Mouse (Mus musculus) heart, adult 2 months (tissue): ENCODE measurements around the gene Sec31b. TPM values are rescaled to one million over a fixed set of nuclear protein-coding genes. Genes with fewer than 3 reads are reported as not detected.

Experiments
- DNase-seq, 2 experiments: peaks; one replicate each; pipeline ENCODE4 v3.0.0; 2021
- H3K27ac ChIP-seq: fragments of 200-600 bp; 2 replicates; pipeline ENCODE4 v1.8.1; 2022
- H3K27me3 ChIP-seq: fragments of 200-500 bp; 2 replicates; pipeline ENCODE4 v1.6.1; 2012; ENCODE audit warnings: mild to moderate bottlenecking, low read length, inconsistent platforms, mixed read lengths; ENCODE audit not compliant: control insufficient read depth, insufficient read depth
- H3K36me3 ChIP-seq: fragments of 200-500 bp; 2 replicates; pipeline ENCODE4 v1.6.1; 2012; ENCODE audit warnings: low read length, inconsistent platforms; ENCODE audit not compliant: control insufficient read depth, insufficient read depth
- H3K4me1 ChIP-seq: fragments of 200-500 bp; 2 replicates; pipeline ENCODE4 v1.6.1; 2011; ENCODE audit warnings: low read length; ENCODE audit not compliant: control insufficient read depth, insufficient read depth
- H3K4me3 ChIP-seq: fragments of 200-600 bp; 2 replicates; pipeline ENCODE4 v1.8.1; 2022
- H3K79me2 ChIP-seq: fragments of 200-500 bp; replicated peaks from 2 replicates; pipeline ENCODE4 v1.6.1; 2012; ENCODE audit warnings: mild to moderate bottlenecking, inconsistent platforms, low read length, moderate library complexity, mixed read lengths; ENCODE audit not compliant: control insufficient read depth, insufficient read depth
- H3K9ac ChIP-seq: fragments of 200-500 bp; 2 replicates; pipeline ENCODE4 v1.6.1; 2012; ENCODE audit warnings: low read depth, mild to moderate bottlenecking, control low read depth, inconsistent platforms, low read length, mixed read lengths
- CTCF ChIP-seq: fragments of 200-600 bp; IDR thresholded peaks from 2 replicates; pipeline ENCODE4 v1.8.1; 2022; ENCODE audit warnings: antibody characterized with exemption, mild to moderate bottlenecking, moderate library complexity
- EP300 ChIP-seq: fragments of 200-500 bp; IDR thresholded peaks from 2 replicates; pipeline ENCODE4 v1.6.1; 2011; ENCODE audit warnings: low read depth, low read length, control low read depth; ENCODE audit not compliant: insufficient read depth
- POLR2A ChIP-seq: fragments of 200-500 bp; IDR thresholded peaks from 2 replicates; pipeline ENCODE4 v1.6.1; 2011; ENCODE audit warnings: mild to moderate bottlenecking, low read depth, low read length, control low read depth; ENCODE audit not compliant: insufficient read depth
- WGBS: fragments of 180-500 bp; shearing (Covaris S2); methylation state at CpG from one replicate; pipeline ENCODE4 v1.1.7; 2018; 5-methylcytosine and 5-hydroxymethylcytosine counted together
- intact Hi-C: fragments of 180-260 bp; cut with DNase I; formaldehyde crosslinking; loops from one replicate; pipeline ENCODE4 v1.15.1; 2025
- polyA plus RNA-seq: library from polyadenylated mRNA; depleted of rRNA; stranded (reverse); fragments of >200 nt; gene quantifications from 2 replicates; pipeline ENCODE4 v1.2.3, GENCODE M21; 2012
- total RNA-seq, 2 experiments: library from RNA; stranded (reverse); gene quantifications; 2 replicates each; pipeline ENCODE4 v1.2.3; 2021

The Sec31b gene
- total and polyA plus RNA-seq, 3 experiments = 8.4 to 16.9 (median 10.5) TPM

DNA sequence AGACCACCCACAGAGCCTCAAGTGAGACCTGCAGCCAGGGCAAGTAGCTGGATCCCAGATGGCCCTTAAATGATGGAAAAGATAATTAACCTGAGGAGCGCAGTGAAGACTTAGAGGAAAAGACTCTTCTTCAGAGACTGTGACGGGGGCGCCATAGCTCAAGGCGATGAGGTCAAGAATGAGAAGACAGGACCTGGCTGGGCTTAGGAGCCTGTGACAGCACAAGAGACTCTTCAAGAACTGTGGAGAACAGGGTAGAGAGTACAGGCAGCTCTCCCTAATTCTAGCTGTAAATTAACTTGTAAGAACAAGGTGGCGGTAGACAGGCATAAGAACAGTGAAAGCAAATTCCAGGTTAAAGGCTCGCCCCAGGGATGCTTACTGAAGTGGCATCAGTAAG, 43.7 kb downstream of the Sec31b start:
- Histone ChIP-seq H3K79me2 (no peaks in the 10 kb centered on the region), H3K27me3 (no peaks in the 10 kb centered on the region), H3K9ac (no peak overlapping the region), H3K4me3 (no peak overlapping the region), H3K27ac (no peak overlapping the region), H3K4me1 (no peaks in the 10 kb centered on the region), H3K36me3 (no peaks in the 10 kb centered on the region)
- no peak for DNase-seq
- intact Hi-C loops = no loop called here
- no peak for TF ChIP-seq POLR2A
- no peak for TF ChIP-seq CTCF
- no peak for TF ChIP-seq EP300
- 77% methylated on average over 6 of the region's 6 CpGs for WGBS

DNA sequence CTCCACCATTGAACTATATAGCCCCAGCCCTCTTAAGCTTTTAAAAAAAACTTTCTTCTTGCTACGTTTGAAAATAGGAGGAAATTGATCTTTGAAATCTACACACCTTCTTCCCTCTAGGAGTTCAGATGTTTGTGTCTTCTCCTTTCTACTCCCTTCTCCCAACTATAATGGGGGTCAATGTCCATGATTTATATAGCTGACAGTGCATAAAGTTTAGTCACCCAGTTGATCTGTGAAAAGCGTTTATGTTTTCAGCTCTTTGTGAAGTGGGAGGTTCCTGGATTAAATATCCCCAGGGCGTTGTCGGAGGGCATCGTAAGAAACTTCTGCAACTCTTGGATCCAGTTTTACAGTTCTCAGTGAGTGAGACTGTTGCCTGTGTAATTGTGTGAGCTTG, 45.4 kb downstream of the Sec31b start:
- no peaks in the 10 kb centered on the region for H3K79me2 ChIP-seq
- H3K27ac ChIP-seq = no peak overlapping the region
- H3K4me1 ChIP-seq = no peaks in the 10 kb centered on the region
- H3K9ac ChIP-seq = no peak overlapping the region
- no peaks in the 10 kb centered on the region for H3K27me3 ChIP-seq
- intact Hi-C loops = no loop called here
- no peaks in the 10 kb centered on the region for H3K36me3 ChIP-seq
- no peak for DNase-seq
- TF ChIP-seq CTCF = no peak
- TF ChIP-seq POLR2A = no peak
- TF ChIP-seq EP300 = no peak
- no peak overlapping the region for H3K4me3 ChIP-seq
- 73% methylated on average over 5 of the region's 5 CpGs for WGBS

DNA sequence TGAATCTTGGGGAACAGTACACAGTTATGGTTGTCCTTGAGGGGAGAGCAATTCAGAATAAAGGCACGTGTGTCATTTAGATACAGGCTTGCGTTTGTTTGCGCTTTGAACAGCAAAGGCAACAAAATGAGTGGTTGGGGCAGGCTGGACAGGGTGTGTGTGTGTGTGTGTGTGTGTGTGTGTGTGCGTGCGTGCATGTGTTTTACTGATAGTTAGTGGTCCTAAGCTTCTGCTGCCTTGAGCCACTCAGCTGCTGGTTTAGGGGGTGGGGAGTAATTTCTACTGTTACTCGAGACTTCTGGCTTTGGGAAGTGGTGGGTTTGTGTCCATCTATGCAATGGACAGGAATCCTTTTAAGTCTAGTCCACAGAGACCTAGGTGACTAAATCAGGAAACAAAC, 46.7 kb downstream of the Sec31b start:
- H3K36me3 ChIP-seq = no peaks in the 10 kb centered on the region
- intact Hi-C loops = no loop called here
- no peak overlapping the region for H3K4me3 ChIP-seq
- TF ChIP-seq CTCF = no peak
- TF ChIP-seq EP300 = no peak
- TF ChIP-seq POLR2A = no peak
- H3K4me1 ChIP-seq = no peaks in the 10 kb centered on the region
- H3K79me2 ChIP-seq = no peaks in the 10 kb centered on the region
- WGBS = 62% methylated on average over 6 of the region's 6 CpGs
- H3K9ac ChIP-seq = no peak overlapping the region
- no peaks in the 10 kb centered on the region for H3K27me3 ChIP-seq
- no peak for DNase-seq
- no peak overlapping the region for H3K27ac ChIP-seq

DNA sequence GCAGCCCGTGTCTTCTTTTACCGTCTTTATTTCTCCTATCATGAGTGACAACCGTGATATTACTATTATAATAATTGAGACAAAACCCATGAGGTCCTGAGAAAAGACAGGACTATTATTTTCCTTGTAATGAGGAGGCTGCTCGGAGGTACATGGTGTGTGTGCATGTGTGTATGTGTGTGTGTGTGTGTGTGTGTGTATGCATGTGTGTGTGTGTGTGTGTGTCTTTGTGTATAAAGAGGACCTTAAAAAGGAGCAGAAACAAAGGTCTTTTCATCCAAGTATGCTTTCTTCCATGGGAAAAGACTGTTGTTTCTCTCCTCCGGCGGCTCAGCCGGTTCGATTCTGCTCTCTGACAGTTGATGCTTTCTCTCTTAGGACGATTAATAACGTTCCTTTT, 48.7 kb downstream of the Sec31b start:
- WGBS = 73% methylated on average over 10 of the region's 10 CpGs
- DNase-seq = no peak
- Histone ChIP-seq H3K27ac (no peak overlapping the region), H3K4me1 (no peaks in the 10 kb centered on the region), H3K27me3 (no peaks in the 10 kb centered on the region), H3K4me3 (no peak overlapping the region), H3K36me3 (no peaks in the 10 kb centered on the region), H3K79me2 (no peaks in the 10 kb centered on the region), H3K9ac (no peak overlapping the region)
- intact Hi-C loops = no loop called here
- TF ChIP-seq POLR2A = no peak
- TF ChIP-seq CTCF = no peak
- no peak for TF ChIP-seq EP300

DNA sequence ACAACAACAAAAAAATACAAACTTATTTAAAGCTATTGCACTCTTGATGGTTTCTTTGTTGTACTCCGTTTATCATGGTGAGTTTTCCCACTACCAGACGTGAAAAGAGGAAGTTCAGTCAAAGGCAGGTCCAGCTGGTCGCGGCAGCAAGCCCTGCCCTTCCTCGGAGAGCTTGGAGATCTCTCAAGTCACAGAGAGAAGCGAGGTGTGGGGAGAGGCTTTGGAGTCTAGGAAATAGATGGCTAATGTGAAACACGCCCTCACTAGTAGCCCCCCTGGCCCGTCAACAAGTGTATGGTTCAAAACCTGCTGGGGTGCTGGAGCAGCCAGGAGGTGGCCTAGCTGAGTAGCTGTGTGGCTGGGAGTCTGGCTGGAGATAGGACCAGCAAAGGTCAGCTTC, 49.2 kb downstream of the Sec31b start:
- TF ChIP-seq EP300 (no peak), CTCF (no peak), POLR2A (no peak)
- Histone ChIP-seq H3K27ac (no peak overlapping the region), H3K36me3 (no peaks in the 10 kb centered on the region), H3K4me3 (no peak overlapping the region), H3K79me2 (no peaks in the 10 kb centered on the region), H3K9ac (no peak overlapping the region), H3K27me3 (no peaks in the 10 kb centered on the region), H3K4me1 (no peaks in the 10 kb centered on the region)
- DNase-seq = no peak
- 46% methylated on average over 8 of the region's 8 CpGs for WGBS
- intact Hi-C loops = no loop called here

DNA sequence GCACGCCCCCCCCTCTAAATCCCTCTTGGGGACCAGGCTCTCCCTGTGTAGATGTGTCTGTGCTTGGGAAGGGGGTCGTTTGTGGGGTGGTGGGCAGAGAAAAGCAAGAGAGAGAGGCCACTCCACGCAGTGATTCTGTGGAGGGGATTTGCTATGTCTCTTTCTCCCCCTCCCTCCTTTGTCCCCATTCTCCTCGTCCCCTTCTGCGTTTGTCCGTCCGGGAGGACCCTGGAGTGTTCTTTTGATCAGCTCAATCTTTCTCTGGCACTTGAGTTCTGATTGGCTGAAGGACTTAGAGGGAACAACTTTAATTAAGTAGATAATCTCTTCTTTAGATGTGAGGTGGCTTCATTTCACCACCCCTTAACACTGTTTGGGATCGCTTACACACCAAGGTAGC, 52.5 kb downstream of the Sec31b start, which contains the start of gene Wnt8b:
Wnt8b (plus strand) TSS at position 345 of the 400 bp plus-strand sequence.
- no peaks in the 10 kb centered on the region for H3K27me3 ChIP-seq
- DNase-seq = no peak
- no peaks in the 10 kb centered on the region for H3K79me2 ChIP-seq
- no peak within 1 kb of the TSS for H3K9ac ChIP-seq
- intact Hi-C loops = no loop called here
- WGBS = 31% methylated on average over 8 of the region's 8 CpGs
- no peak within 1 kb of the TSS for H3K4me3 ChIP-seq
- TF ChIP-seq POLR2A (no peak), EP300 (no peak), CTCF (no peak)
- H3K4me1 ChIP-seq = no peaks in the 10 kb centered on the region
- no peaks in the 10 kb centered on the region for H3K36me3 ChIP-seq
- no peak within 1 kb of the TSS for H3K27ac ChIP-seq

DNA sequence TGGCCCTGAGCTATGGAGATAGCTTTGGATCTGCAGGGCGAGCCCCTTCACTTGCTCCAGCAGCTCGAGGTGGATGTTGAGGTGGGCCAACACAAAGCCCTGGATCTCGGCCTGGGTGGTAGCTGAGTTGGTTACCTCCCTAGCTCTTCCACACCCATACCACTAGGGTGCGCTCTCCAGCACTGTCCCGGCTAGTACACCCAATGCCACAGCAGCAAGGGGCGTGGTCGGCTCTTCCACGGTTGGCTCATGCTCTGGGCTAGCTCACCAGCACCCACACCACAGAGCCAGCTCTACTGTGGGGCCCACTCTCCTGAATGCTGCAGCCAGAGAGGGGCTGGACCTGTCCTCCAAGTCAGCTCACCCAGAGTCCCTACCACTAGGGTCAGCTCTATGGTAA, 58.4 kb downstream of the Sec31b start:
- H3K36me3 ChIP-seq = no peaks in the 10 kb centered on the region
- no peaks in the 10 kb centered on the region for H3K27me3 ChIP-seq
- TF ChIP-seq EP300 = no peak
- peak; percentile 56 for TF ChIP-seq CTCF
- TF ChIP-seq POLR2A = no peak
- no peaks in the 10 kb centered on the region for H3K4me1 ChIP-seq
- WGBS = 16% methylated on average over 8 of the region's 8 CpGs
- peak in 1 of 2 experiments; percentile 28 for DNase-seq
- H3K9ac ChIP-seq = no peak overlapping the region
- H3K4me3 ChIP-seq = no peak overlapping the region
- intact Hi-C loops = no loop called here
- no peaks in the 10 kb centered on the region for H3K79me2 ChIP-seq
- H3K27ac ChIP-seq = no peak overlapping the region
